Mouse (Mus musculus) heart, postnatal 4 days (tissue): ENCODE data around the gene Ctcfl. TPM values are rescaled to one million over a fixed set of nuclear protein-coding genes. Genes with fewer than 3 reads are reported as not detected.

Source experiments
- DNase-seq: peaks from one replicate; pipeline ENCODE4 v3.0.0; 2021
- total RNA-seq, 2 experiments: library from RNA; stranded (reverse); gene quantifications; 2 replicates each; pipeline ENCODE4 v1.2.3; 2021

Gene Ctcfl
- total RNA-seq, 2 experiments from 2014 or later: 0.14 TPM

GRCm38 (mm10) chr2:173046582-173047297 lies 72.6 kb downstream of the Ctcfl start:
- peak; percentile 56 for DNase-seq

- DNase-seq: peak; percentile 88
Observed at GRCm38 (mm10) chr2:173044198-173044970, 74.9 kb downstream of the Ctcfl start.

Other genes with a start within 250 kb of the Ctcfl start
- gene Bmp7, start 179.2 kb downstream of the Ctcfl start, total RNA-seq: 10 to 100 TPM; 16.1 to 20.1 TPM
- not detected for gene Spo11, start 141.8 kb downstream of the Ctcfl start, total RNA-seq
- 10 to 100 TPM; 55.9 to 60.3 TPM for gene Rae1, start 119.4 kb downstream of the Ctcfl start, total RNA-seq
- 100 to 1,000 TPM; 112 to 126 TPM for gene Rbm38, start 99.0 kb downstream of the Ctcfl start, total RNA-seq
- 1 to 10 TPM; 4.6 to 5.4 TPM for gene Pck1, start 33.5 kb upstream of the Ctcfl start, total RNA-seq
- gene Zbp1, start 99.4 kb upstream of the Ctcfl start, total RNA-seq: under 1 TPM in 1 of 2 experiments, not detected in 1; 0.14 TPM
- gene Pmepa1, start 157.0 kb upstream of the Ctcfl start, total RNA-seq: 10 to 100 TPM; 53.5 to 57.3 TPM